Mouse (Mus musculus) testis, adult 2 months (tissue): ENCODE data around the gene Guf1.

Experiments used
- CTCF ChIP-seq: fragments of 200-500 bp; IDR thresholded peaks from 2 replicates; pipeline ENCODE4 v1.5.1; 2012; ENCODE audit warnings: low read depth, mild to moderate bottlenecking, inconsistent platforms, low read length, moderate library complexity; ENCODE audit not compliant: control insufficient read depth, insufficient read depth, insufficient replicate concordance
- POLR2A ChIP-seq: fragments of 200-500 bp; IDR thresholded peaks from 2 replicates; pipeline ENCODE4 v1.6.1; 2012; ENCODE audit warnings: low read depth, mild to moderate bottlenecking, inconsistent platforms, low read length, moderate library complexity; ENCODE audit not compliant: control insufficient read depth

GRCm38 (mm10) chr5:69512203-69512602 is 44.5 kb upstream of the Guf1 start:
- TF ChIP-seq POLR2A (no peak), CTCF (no peak)
